Mouse (Mus musculus) lung, postnatal 14 days (tissue): ENCODE measurements around the gene Kcnj4.
A peak's percentile ranks its signal among the peaks of the same experiment; 100 is the strongest.
"Not testable (repeated sequence)": the region's sequence is repeated elsewhere in the genome, so short reads cannot be mapped to it uniquely, and the experiment has no call there.

ENCODE experiments used
- DNase-seq: peaks from one replicate; pipeline ENCODE4 v3.0.0; 2021

Kcnj4 gene

GRCm38 (mm10) chr15:79511553-79512320 lies 6.7 kb upstream of the Kcnj4 start:
- DNase-seq: peak; percentile 85

GRCm38 (mm10) chr15:79510425-79510824 lies 5.4 kb upstream of the Kcnj4 start:
- DNase-seq: no peak

- no peak for DNase-seq
These were observed 5.0 kb upstream of the Kcnj4 start for GRCm38 (mm10) chr15:79509998-79510397.

- no peak for DNase-seq
These were observed 2.2 kb upstream of the Kcnj4 start for GRCm38 (mm10) chr15:79507055-79507828.

- DNase-seq: no peak
These were observed 1.4 kb upstream of the Kcnj4 start for GRCm38 (mm10) chr15:79506460-79506859.

- DNase-seq: peak; percentile 70
These were observed 709 bp upstream of the Kcnj4 start for GRCm38 (mm10) chr15:79505616-79506283.

GRCm38 (mm10) chr15:79503438-79503837 lies 1.6 kb downstream of the Kcnj4 start:
- DNase-seq: no peak

- no peak for DNase-seq
These were observed 2.1 kb downstream of the Kcnj4 start for GRCm38 (mm10) chr15:79502891-79503341.

GRCm38 (mm10) chr15:79500110-79500509 lies 4.9 kb downstream of the Kcnj4 start:
- no peak for DNase-seq

GRCm38 (mm10) chr15:79493527-79493926 lies 11.5 kb downstream of the Kcnj4 start:
- no peak for DNase-seq

- DNase-seq: no peak
These were observed 15.6 kb downstream of the Kcnj4 start for GRCm38 (mm10) chr15:79489463-79489862.

GRCm38 (mm10) chr15:79481181-79481688 lies 23.8 kb downstream of the Kcnj4 start:
- peak; percentile 19 for DNase-seq

GRCm38 (mm10) chr15:79477227-79477626 lies 27.8 kb downstream of the Kcnj4 start:
- DNase-seq: no peak

- DNase-seq: no peak
These were observed 31.2 kb downstream of the Kcnj4 start for GRCm38 (mm10) chr15:79473638-79474355.

GRCm38 (mm10) chr15:79473042-79473441 lies 32.0 kb downstream of the Kcnj4 start:
- DNase-seq: no peak

- DNase-seq: no peak
These were observed 33.9 kb downstream of the Kcnj4 start for GRCm38 (mm10) chr15:79471095-79471494.

GRCm38 (mm10) chr15:79470583-79470982 lies 34.5 kb downstream of the Kcnj4 start:
- peak; percentile 8 for DNase-seq

- no peak for DNase-seq
These were observed 35.5 kb downstream of the Kcnj4 start for GRCm38 (mm10) chr15:79469577-79469976.

- peak; percentile 93 for DNase-seq
These were observed 38.3 kb downstream of the Kcnj4 start for GRCm38 (mm10) chr15:79466601-79467286.

- no peak for DNase-seq
These were observed 48.5 kb downstream of the Kcnj4 start for GRCm38 (mm10) chr15:79456546-79456945.

- not testable (repeated sequence) for DNase-seq
These were observed 48.9 kb downstream of the Kcnj4 start for GRCm38 (mm10) chr15:79456104-79456503.
